Mouse (Mus musculus): ENCODE data around the gene Mbd5.

Mbd5 gene

GRCm38 (mm10) chr2:49344287-49344686, 395.0 kb downstream of the Mbd5 start:
- in situ Hi-C loops (cut with MseI, MboI) = no loop called here

GRCm38 (mm10) chr2:49345786-49346185, 396.5 kb downstream of the Mbd5 start:
- in situ Hi-C loops (cut with MseI, MboI) = no loop called here

- in situ Hi-C loops (cut with MseI, MboI) = loop anchor here in 1 of 2 experiments (10.0 kb wide), 1 partner anchor 385 kb away; no protein-coding TSS in a partner anchor
These were observed 400.5 kb downstream of the Mbd5 start for GRCm38 (mm10) chr2:49349813-49350212.

- in situ Hi-C loops (cut with MseI, MboI) = loop anchor here in 1 of 2 experiments (10.0 kb wide), 1 partner anchor 384 kb away; no protein-coding TSS in a partner anchor
These were observed 401.5 kb downstream of the Mbd5 start for GRCm38 (mm10) chr2:49350852-49351251.

GRCm38 (mm10) chr2:49354066-49354465, 404.8 kb downstream of the Mbd5 start:
- in situ Hi-C loops (cut with MseI, MboI) = loop anchor here in 1 of 2 experiments (10.0 kb wide), 1 partner anchor 381 kb away; no protein-coding TSS in a partner anchor

- in situ Hi-C loops (cut with MseI, MboI) = loop anchor here in 1 of 2 experiments (10.0 kb wide), 1 partner anchor 379 kb away; no protein-coding TSS in a partner anchor
These were observed 406.6 kb downstream of the Mbd5 start for GRCm38 (mm10) chr2:49355867-49356266.

GRCm38 (mm10) chr2:49358128-49358814, 409.0 kb downstream of the Mbd5 start:
- in situ Hi-C loops (cut with MseI, MboI) = loop anchor here in 1 of 2 experiments (10.0 kb wide), 1 partner anchor 377 kb away; no protein-coding TSS in a partner anchor

GRCm38 (mm10) chr2:49358839-49359520, 409.7 kb downstream of the Mbd5 start:
- in situ Hi-C loops (cut with MseI, MboI) = loop anchor here in 1 of 2 experiments (10.0 kb wide), 1 partner anchor 376 kb away; no protein-coding TSS in a partner anchor

- in situ Hi-C loops (cut with MseI, MboI) = loop anchor here (10.0 kb wide), 1 partner anchor 375 kb away; no protein-coding TSS in a partner anchor
These were observed 410.4 kb downstream of the Mbd5 start for GRCm38 (mm10) chr2:49359706-49360105.

- in situ Hi-C loops (cut with MseI, MboI) = loop anchor here in 1 of 2 experiments (10.0 kb wide), 1 partner anchor 370 kb away; no protein-coding TSS in a partner anchor
These were observed 415.2 kb downstream of the Mbd5 start for GRCm38 (mm10) chr2:49364546-49364945.

- in situ Hi-C loops (cut with MseI, MboI) = loop anchor here in 1 of 2 experiments (10.0 kb wide), 1 partner anchor 368 kb away; no protein-coding TSS in a partner anchor
These were observed 417.7 kb downstream of the Mbd5 start for GRCm38 (mm10) chr2:49366878-49367545.

- in situ Hi-C loops (cut with MseI, MboI) = loop anchor here in 1 of 2 experiments (10.0 kb wide), 1 partner anchor 367 kb away; no protein-coding TSS in a partner anchor
These were observed 418.2 kb downstream of the Mbd5 start for GRCm38 (mm10) chr2:49367546-49367917.

GRCm38 (mm10) chr2:49371632-49372031, 422.3 kb downstream of the Mbd5 start:
- in situ Hi-C loops (cut with MseI, MboI) = no loop called here

- in situ Hi-C loops (cut with MseI, MboI) = no loop called here
These were observed 423.3 kb downstream of the Mbd5 start for GRCm38 (mm10) chr2:49372586-49372985.
